Mouse (Mus musculus): ENCODE results near the gene Rap2b. TPM values are rescaled to one million over a fixed set of nuclear protein-coding genes. Genes with fewer than 3 reads are reported as not detected.

Gene Rap2b
- 6.2 TPM in 2 replicates for polyA plus RNA-seq (2015; fragmentation: Nextera tagmentation; extraction: Ambion mirVana)

DNA sequence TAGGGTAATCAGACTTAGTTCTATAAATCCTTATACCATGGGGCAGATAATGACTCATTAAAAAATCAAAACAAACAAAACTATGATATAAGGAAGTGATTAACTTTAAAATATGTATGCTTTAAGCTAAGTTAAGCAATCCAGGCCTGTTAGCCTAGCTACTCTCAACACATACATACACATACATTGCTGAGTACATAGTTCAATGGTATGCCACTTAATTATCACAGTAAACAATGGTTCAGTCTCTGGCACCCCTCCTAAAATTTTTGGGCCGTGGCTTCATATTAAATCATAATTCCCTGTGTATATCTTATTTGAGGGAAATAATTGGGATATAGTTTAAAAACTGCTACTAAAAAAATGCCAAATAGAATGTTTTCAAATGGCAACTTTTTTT lies at the start of gene Rap2b:
TSS of gene Rap2b (plus strand) at position 301 of the 400 bp plus-strand sequence.
- ATAC-seq (replicated peaks; ENCODE audit: insufficient number of reproducible peaks, insufficient read depth, low FRiP score, low read depth): no peak
- 85% methylated on average over 1 of the region's 1 CpGs for WGBS
- Histone ChIP-seq H3K4me2 (no peak within 1 kb of the TSS), H3K9ac (no peak within 1 kb of the TSS), H3K27ac (peak within 1 kb of the TSS; percentile 96; the same call in 1 of the 2 replicates), H3K4me3 (no peak within 1 kb of the TSS; the same call in 1 of the 2 replicates), H3K9me3 (replicated peaks) (no peaks in the 10 kb centered on the region), H3K4me1 (replicated peaks) (peaks cover 6% of the 10 kb centered on the region), H3K36me3 (no peaks in the 10 kb centered on the region), H3K27me3 (no peaks in the 10 kb centered on the region)

DNA sequence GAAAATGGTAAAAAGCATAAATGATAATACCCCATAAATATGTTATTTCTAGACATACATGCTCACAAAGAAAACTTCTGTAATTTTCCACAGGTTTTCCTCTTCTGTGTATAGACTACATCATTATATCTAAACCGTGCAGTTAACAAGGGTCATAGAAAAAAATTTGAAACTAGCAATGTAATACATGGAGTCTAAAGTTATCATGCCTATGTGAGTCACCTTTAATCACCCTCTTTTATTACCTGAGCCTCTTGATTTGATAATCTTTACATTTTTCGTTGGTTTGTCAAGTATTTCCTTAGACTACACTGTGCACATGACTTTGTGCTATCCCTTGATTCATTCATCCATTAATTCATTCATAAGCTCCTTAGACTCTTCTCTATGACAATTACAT lies 46.4 kb upstream of the Rap2b start:
- no peaks in the 10 kb centered on the region for H3K4me1 ChIP-seq (replicated peaks)
- no peak overlapping the region for H3K4me3 ChIP-seq
- H3K36me3 ChIP-seq: no peaks in the 10 kb centered on the region
- H3K4me2 ChIP-seq: no peak overlapping the region
- no peak overlapping the region for H3K27ac ChIP-seq
- 71% methylated on average over 2 of the region's 2 CpGs for WGBS
- no peaks in the 10 kb centered on the region for H3K9me3 ChIP-seq (replicated peaks)
- ATAC-seq (replicated peaks; ENCODE audit: insufficient number of reproducible peaks, insufficient read depth, low FRiP score, low read depth): no peak
- no peaks in the 10 kb centered on the region for H3K27me3 ChIP-seq
- H3K9ac ChIP-seq: no peak overlapping the region

DNA sequence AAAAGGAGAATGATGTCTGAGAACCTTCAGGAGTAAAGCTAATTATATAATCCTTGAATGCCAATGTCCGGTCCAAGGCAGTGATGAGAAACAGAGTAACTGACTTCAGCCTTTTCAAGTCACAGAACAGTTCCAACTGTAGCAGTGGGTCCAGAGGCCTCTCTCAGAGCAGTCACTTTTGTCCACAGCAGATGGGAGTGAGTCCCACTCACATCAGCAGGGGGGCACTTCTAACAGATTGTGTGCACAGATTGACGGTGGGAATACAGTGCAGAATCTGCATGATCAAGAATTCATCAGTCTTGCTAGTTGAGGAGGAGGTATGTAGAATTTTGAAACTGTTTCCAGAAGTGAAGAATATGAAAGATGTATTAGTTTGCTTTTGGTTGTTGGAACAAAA lies 41.4 kb upstream of the Rap2b start:
- no peak for ATAC-seq (replicated peaks; ENCODE audit: insufficient number of reproducible peaks, insufficient read depth, low FRiP score, low read depth)
- Histone ChIP-seq H3K9ac (no peak overlapping the region), H3K4me3 (no peak overlapping the region), H3K27ac (no peak overlapping the region), H3K9me3 (replicated peaks) (no peaks in the 10 kb centered on the region), H3K4me2 (no peak overlapping the region), H3K27me3 (no peaks in the 10 kb centered on the region), H3K4me1 (replicated peaks) (no peaks in the 10 kb centered on the region), H3K36me3 (no peaks in the 10 kb centered on the region)
- 74% methylated on average over 2 of the region's 2 CpGs for WGBS

- H3K9ac ChIP-seq: no peak overlapping the region
- H3K36me3 ChIP-seq: no peaks in the 10 kb centered on the region
- 57% methylated on average over 6 of the region's 6 CpGs for WGBS
- no peak overlapping the region for H3K4me3 ChIP-seq
- ATAC-seq (replicated peaks; ENCODE audit: insufficient number of reproducible peaks, insufficient read depth, low FRiP score, low read depth): no peak
- H3K9me3 ChIP-seq (replicated peaks): no peaks in the 10 kb centered on the region
- H3K4me2 ChIP-seq: no peak overlapping the region; the same call in 1 of the 2 replicates
- H3K4me1 ChIP-seq (replicated peaks): no peaks in the 10 kb centered on the region
- H3K27ac ChIP-seq: no peak overlapping the region
- no peaks in the 10 kb centered on the region for H3K27me3 ChIP-seq
These were observed 39.8 kb upstream of the Rap2b start for GRCm38 (mm10) chr3:61321632-61322031.

DNA sequence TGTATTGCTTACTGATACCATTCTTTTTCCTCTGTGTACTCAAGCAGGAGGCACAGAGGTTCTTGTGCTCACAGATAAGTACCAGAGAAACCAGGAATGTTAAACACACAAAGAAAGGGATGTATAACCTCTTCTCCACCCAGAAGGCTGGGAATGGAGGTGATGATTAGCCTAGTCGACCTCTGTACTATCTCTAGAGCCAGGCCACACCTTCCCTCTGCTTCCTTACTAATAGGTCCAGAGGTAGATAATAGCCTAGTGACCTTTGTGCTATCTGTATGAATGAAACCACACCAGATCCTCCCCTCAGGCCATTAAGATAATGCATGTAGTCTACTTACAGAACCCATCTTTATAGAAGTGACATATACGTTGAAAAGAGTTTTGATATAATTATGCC lies 25.2 kb upstream of the Rap2b start:
- no peaks in the 10 kb centered on the region for H3K36me3 ChIP-seq
- H3K4me2 ChIP-seq: no peak overlapping the region
- no peak overlapping the region for H3K9ac ChIP-seq
- no peaks in the 10 kb centered on the region for H3K9me3 ChIP-seq (replicated peaks)
- ATAC-seq (replicated peaks; ENCODE audit: insufficient number of reproducible peaks, insufficient read depth, low FRiP score, low read depth): no peak
- H3K4me3 ChIP-seq: no peak overlapping the region
- H3K4me1 ChIP-seq (replicated peaks): no peaks in the 10 kb centered on the region
- no peak overlapping the region for H3K27ac ChIP-seq
- H3K27me3 ChIP-seq: no peaks in the 10 kb centered on the region
- 19% methylated on average over 2 of the region's 2 CpGs for WGBS

DNA sequence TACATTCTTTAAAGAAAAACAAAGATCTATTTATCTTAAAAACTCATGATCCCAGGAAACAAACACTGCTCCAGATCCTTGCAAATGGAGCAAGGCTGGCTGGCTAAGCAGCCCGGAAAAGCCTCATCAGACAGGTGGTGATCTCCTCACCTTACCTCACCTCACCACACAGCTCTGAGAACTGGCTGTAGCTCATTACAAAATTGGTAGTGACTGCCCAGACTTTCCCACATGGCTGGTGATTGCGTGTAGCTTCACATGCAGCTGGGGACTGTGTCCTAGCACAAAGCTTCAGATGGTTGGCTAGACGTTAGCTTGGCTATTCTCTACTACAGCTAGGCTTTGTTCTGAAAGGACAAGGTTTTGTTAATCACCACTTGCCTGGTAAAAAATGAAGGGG lies 24.2 kb upstream of the Rap2b start:
- H3K27me3 ChIP-seq: no peaks in the 10 kb centered on the region
- H3K4me1 ChIP-seq (replicated peaks): no peaks in the 10 kb centered on the region
- H3K9me3 ChIP-seq (replicated peaks): no peaks in the 10 kb centered on the region
- WGBS: 81% methylated on average over 3 of the region's 3 CpGs
- H3K27ac ChIP-seq: no peak overlapping the region
- no peak overlapping the region for H3K9ac ChIP-seq
- no peak overlapping the region for H3K4me3 ChIP-seq
- no peak for ATAC-seq (replicated peaks; ENCODE audit: insufficient number of reproducible peaks, insufficient read depth, low FRiP score, low read depth)
- H3K4me2 ChIP-seq: no peak overlapping the region
- H3K36me3 ChIP-seq: no peaks in the 10 kb centered on the region

DNA sequence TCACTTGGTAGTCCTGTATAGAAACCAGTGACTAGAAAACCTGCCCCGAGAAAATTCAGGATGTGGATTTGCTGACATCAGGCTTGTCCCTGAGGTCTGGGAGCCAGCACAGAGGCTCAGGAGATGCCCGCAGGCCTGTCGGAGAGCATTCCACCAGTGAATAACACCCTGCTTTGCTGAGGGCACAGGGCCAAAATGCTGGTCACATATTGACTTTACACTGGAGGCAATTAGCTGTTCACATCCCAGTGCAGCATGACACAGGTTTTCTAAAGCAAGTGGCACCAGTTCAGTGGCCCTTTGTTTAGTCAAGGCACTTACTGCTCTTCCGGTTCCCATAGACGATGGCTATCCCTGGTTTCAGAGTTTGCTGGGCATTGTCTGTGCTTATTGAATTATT lies 21.1 kb upstream of the Rap2b start:
- 72% methylated on average over 5 of the region's 5 CpGs for WGBS
- Histone ChIP-seq H3K27me3 (no peaks in the 10 kb centered on the region), H3K27ac (no peak overlapping the region), H3K4me3 (no peak overlapping the region), H3K4me2 (no peak overlapping the region), H3K9ac (no peak overlapping the region), H3K9me3 (replicated peaks) (no peaks in the 10 kb centered on the region), H3K4me1 (replicated peaks) (no peaks in the 10 kb centered on the region), H3K36me3 (no peaks in the 10 kb centered on the region)
- no peak for ATAC-seq (replicated peaks; ENCODE audit: insufficient number of reproducible peaks, insufficient read depth, low FRiP score, low read depth)

- Histone ChIP-seq H3K36me3 (no peaks in the 10 kb centered on the region), H3K9ac (no peak overlapping the region), H3K27me3 (no peaks in the 10 kb centered on the region), H3K9me3 (replicated peaks) (no peaks in the 10 kb centered on the region), H3K4me3 (no peak overlapping the region), H3K4me1 (replicated peaks) (no peaks in the 10 kb centered on the region), H3K27ac (peak overlapping the region; percentile 31; the same call in 1 of the 2 replicates), H3K4me2 (no peak overlapping the region)
- ATAC-seq (replicated peaks; ENCODE audit: insufficient number of reproducible peaks, insufficient read depth, low FRiP score, low read depth): peak; percentile 22; the same call in 1 of the 2 replicates
- WGBS: 59% methylated on average over 7 of the region's 7 CpGs
These were observed 17.4 kb upstream of the Rap2b start for GRCm38 (mm10) chr3:61344031-61344430.

DNA sequence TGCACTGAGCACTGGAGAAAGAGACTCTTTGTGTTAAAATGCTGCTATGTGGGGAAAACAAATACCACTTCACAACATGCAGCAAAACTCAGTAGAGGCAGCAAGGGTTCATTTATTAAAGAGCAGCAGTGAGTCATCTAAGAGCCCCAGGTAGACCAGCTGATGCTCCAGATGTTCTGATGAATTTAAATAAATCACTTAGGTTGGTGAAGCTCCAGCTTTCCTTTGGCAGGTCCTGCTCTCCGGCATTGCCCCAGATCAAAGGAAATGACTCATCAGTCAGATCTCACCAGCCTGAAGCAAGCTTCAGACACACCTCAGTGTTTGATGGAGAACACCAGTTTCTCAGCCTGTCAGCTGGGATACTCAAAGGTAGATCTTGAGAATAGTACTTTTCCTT lies 15.8 kb upstream of the Rap2b start:
- ATAC-seq (replicated peaks; ENCODE audit: insufficient number of reproducible peaks, insufficient read depth, low FRiP score, low read depth): no peak
- H3K9ac ChIP-seq: no peak overlapping the region
- H3K27me3 ChIP-seq: no peaks in the 10 kb centered on the region
- no peak overlapping the region for H3K27ac ChIP-seq
- H3K9me3 ChIP-seq (replicated peaks): no peaks in the 10 kb centered on the region
- H3K4me2 ChIP-seq: no peak overlapping the region
- no peaks in the 10 kb centered on the region for H3K4me1 ChIP-seq (replicated peaks)
- WGBS: 43% methylated on average over 1 of the region's 1 CpGs
- no peaks in the 10 kb centered on the region for H3K36me3 ChIP-seq
- no peak overlapping the region for H3K4me3 ChIP-seq

DNA sequence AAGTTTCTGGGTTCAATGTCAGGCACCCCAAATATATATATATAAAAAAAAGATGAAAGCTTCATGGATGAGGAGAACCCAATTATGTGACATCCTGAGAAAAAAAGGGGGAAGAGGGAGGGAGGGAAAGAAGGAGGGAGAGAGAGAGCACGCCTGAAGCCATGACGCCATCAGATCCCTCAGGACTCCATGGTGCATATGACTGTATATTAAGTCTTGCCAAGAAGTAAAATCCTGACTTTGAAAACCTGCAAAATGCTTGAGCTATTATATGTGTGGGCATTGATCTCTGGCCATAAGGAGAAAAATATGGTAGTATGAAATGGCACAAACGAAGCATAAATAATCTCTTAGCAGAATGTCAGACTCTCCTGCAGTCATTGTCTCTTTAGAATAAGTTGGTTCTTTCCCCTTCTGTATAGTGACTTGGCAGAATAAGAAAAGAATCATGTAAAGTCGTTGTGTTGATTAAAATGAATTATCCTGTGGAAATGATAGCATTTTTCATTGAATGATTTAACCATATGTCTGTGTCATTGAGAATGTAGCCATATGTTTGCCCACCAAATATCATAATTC lies 13.3 kb upstream of the Rap2b start:
- Histone ChIP-seq H3K27me3 (no peaks in the 10 kb centered on the region), H3K4me1 (replicated peaks) (no peaks in the 10 kb centered on the region), H3K36me3 (no peaks in the 10 kb centered on the region), H3K27ac (no peak overlapping the region), H3K9me3 (replicated peaks) (no peaks in the 10 kb centered on the region), H3K4me2 (no peak overlapping the region), H3K4me3 (no peak overlapping the region), H3K9ac (no peak overlapping the region)
- no peak for ATAC-seq (replicated peaks; ENCODE audit: insufficient number of reproducible peaks, insufficient read depth, low FRiP score, low read depth)
- WGBS: 68% methylated on average over 4 of the region's 4 CpGs

DNA sequence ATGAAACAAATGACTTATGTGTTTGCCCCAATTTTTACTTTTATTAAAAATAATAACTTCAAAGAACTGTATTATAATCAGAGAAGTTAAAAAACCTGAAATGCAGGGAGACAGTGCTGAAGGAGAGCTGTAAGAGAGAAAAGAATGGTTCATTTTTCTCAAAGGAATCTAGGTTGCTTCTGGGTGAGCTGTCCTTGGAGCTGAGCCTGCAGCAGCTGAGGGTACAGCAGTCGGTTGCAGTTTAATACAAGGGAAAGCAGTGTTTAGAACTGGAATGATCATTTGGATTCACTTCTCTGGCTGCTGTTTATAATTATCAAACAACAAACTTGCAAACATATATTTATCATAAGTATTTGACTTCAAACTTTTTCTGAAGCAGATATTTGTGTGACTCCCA lies 12.0 kb upstream of the Rap2b start:
- H3K4me2 ChIP-seq: no peak overlapping the region
- H3K27me3 ChIP-seq: no peaks in the 10 kb centered on the region
- no peak for ATAC-seq (replicated peaks; ENCODE audit: insufficient number of reproducible peaks, insufficient read depth, low FRiP score, low read depth)
- H3K27ac ChIP-seq: no peak overlapping the region
- H3K9me3 ChIP-seq (replicated peaks): no peaks in the 10 kb centered on the region
- no peak overlapping the region for H3K4me3 ChIP-seq
- H3K36me3 ChIP-seq: no peaks in the 10 kb centered on the region
- 53% methylated on average over 1 of the region's 1 CpGs for WGBS
- H3K9ac ChIP-seq: no peak overlapping the region
- no peaks in the 10 kb centered on the region for H3K4me1 ChIP-seq (replicated peaks)

GRCm38 (mm10) chr3:61355464-61355863 lies 6.0 kb upstream of the Rap2b start:
- Histone ChIP-seq H3K9me3 (replicated peaks) (no peaks in the 10 kb centered on the region), H3K4me1 (replicated peaks) (no peaks in the 10 kb centered on the region), H3K36me3 (no peaks in the 10 kb centered on the region), H3K4me2 (no peak overlapping the region), H3K27me3 (no peaks in the 10 kb centered on the region), H3K4me3 (no peak overlapping the region), H3K9ac (no peak overlapping the region), H3K27ac (no peak overlapping the region)
- 66% methylated on average over 1 of the region's 1 CpGs for WGBS
- no peak for ATAC-seq (replicated peaks; ENCODE audit: insufficient number of reproducible peaks, insufficient read depth, low FRiP score, low read depth)

Measured in heart, embryonic 15.5 days (tissue).